Comparison of ENCODE assay signal across 11 mouse cellular contexts in genomic region chr4:126750863-126751555, GRCm38 (mm10). TPM values are rescaled to one million over a fixed set of nuclear protein-coding genes. Genes with fewer than 3 reads are reported as not detected.
A peak's percentile ranks its signal among the peaks of the same experiment; 100 is the strongest.
DNase-seq lines count a peak whose midpoint lies in the region; ATAC-seq and TF ChIP-seq lines count a peak whose summit lies in the region.
"Had no signal": no experiment of that assay in that cellular context is flagged by ENCODE, and none has a peak within 500 bp of the region (broad histone marks: within the 10 kb centered on the region; RNA-seq: fewer than 3 reads in every experiment).

No protein-coding gene starts in this region.

- no peak overlapping the region for H3K4me3 ChIP-seq in lung, embryonic 15.5 days
- H3K4me3 ChIP-seq in forebrain, embryonic 10.5 days = peak overlapping the region; percentile 93
- H3K4me3 ChIP-seq in hindbrain, postnatal 0 days (ENCODE audit: low read length) = peak overlapping the region; percentile 92
- H3K4me3 ChIP-seq in neural tube, embryonic 14.5 days (ENCODE audit: low read depth, low read length) = no peak overlapping the region

- peaks cover 28% of the 10 kb centered on the region for H3K36me3 ChIP-seq in lung, embryonic 15.5 days
- peaks cover 48% of the 10 kb centered on the region for H3K36me3 ChIP-seq in forebrain, embryonic 10.5 days (replicated peaks)
- H3K36me3 ChIP-seq in hindbrain, postnatal 0 days (ENCODE audit: insufficient read depth, low read length) = peaks cover 14% of the 10 kb centered on the region; the same call in 1 of the 2 replicates
- peaks cover 21% of the 10 kb centered on the region for H3K36me3 ChIP-seq in neural tube, embryonic 14.5 days (ENCODE audit: control insufficient read depth, insufficient read depth, low read length)

- H3K9me3 ChIP-seq in lung, embryonic 15.5 days = no peaks in the 10 kb centered on the region
- H3K9me3 ChIP-seq in forebrain, embryonic 10.5 days = no peaks in the 10 kb centered on the region
- H3K9me3 ChIP-seq in hindbrain, postnatal 0 days (ENCODE audit: low read length) = no peaks in the 10 kb centered on the region
- no peaks in the 10 kb centered on the region for H3K9me3 ChIP-seq in neural tube, embryonic 14.5 days (ENCODE audit: control insufficient read depth, low read length)
- H3K9me3 ChIP-seq: heart, embryonic 15.5 days had no signal

- H3K4me1 ChIP-seq in lung, embryonic 15.5 days = peaks cover 46% of the 10 kb centered on the region
- peaks cover 62% of the 10 kb centered on the region for H3K4me1 ChIP-seq in forebrain, embryonic 10.5 days
- H3K4me1 ChIP-seq in hindbrain, postnatal 0 days (ENCODE audit: insufficient read depth, low read length) = peaks cover 32% of the 10 kb centered on the region
- peaks cover 42% of the 10 kb centered on the region for H3K4me1 ChIP-seq in neural tube, embryonic 14.5 days (ENCODE audit: control insufficient read depth, insufficient read depth, low read length)

- ATAC-seq in lung, embryonic 15.5 days (ENCODE audit: borderline replicate concordance, extremely low read depth, low FRiP score, low TSS enrichment) = no peak
- no peak for ATAC-seq in hindbrain, postnatal 0 days
- no peak for ATAC-seq in neural tube, embryonic 14.5 days (ENCODE audit: low read depth)
- ATAC-seq: liver, postnatal 0 days; Patski had no signal

- H3K27me3 ChIP-seq in lung, embryonic 15.5 days = no peaks in the 10 kb centered on the region
- 0 out of 2 replicates have a peak, but pooled peaks cover 4% of the 10 kb centered on the region for H3K27me3 ChIP-seq in forebrain, embryonic 10.5 days (ENCODE audit: poor library complexity, severe bottlenecking)
- no peaks in the 10 kb centered on the region for H3K27me3 ChIP-seq in hindbrain, postnatal 0 days (ENCODE audit: insufficient read depth, low read length)
- H3K27me3 ChIP-seq in neural tube, embryonic 14.5 days (ENCODE audit: control insufficient read depth, insufficient read depth, low read length) = no peaks in the 10 kb centered on the region
- H3K27me3 ChIP-seq: heart, embryonic 15.5 days; Patski had no signal

- no peak for TF ChIP-seq CTCF in hindbrain, postnatal 0 days (IDR thresholded peaks at IDR 0.05; ENCODE audit: low read depth)

- DNase-seq in lung, postnatal 25 days (ENCODE audit: low spot score) = no peak
- DNase-seq in forebrain, embryonic 10.5 days (ENCODE audit: extremely low spot score, low spot score) = no peak
- DNase-seq in hindbrain, postnatal 0 days (ENCODE audit: low spot score) = no peak
- DNase-seq in Muller cell, postnatal 12 days (ENCODE audit: inconsistent ontology term) = no peak
- DNase-seq in right cerebral cortex, postnatal 25 days = no peak
- DNase-seq: liver, postnatal 0 days had no signal

- H3K27ac ChIP-seq in lung, embryonic 15.5 days = no peak overlapping the region
- H3K27ac ChIP-seq in forebrain, embryonic 10.5 days = no peak overlapping the region
- H3K27ac ChIP-seq in hindbrain, postnatal 0 days = no peak overlapping the region
- no peak overlapping the region; the same call in 1 of the 2 replicates for H3K27ac ChIP-seq in neural tube, embryonic 14.5 days (ENCODE audit: low read depth, low read length)
- H3K27ac ChIP-seq: heart, embryonic 15.5 days had no signal

- peak overlapping the region; percentile 96; the same call in 1 of the 2 replicates for H3K4me2 ChIP-seq in lung, embryonic 15.5 days
- H3K4me2 ChIP-seq in hindbrain, postnatal 0 days (ENCODE audit: low read depth, low read length) = peak overlapping the region; percentile 75
- peak overlapping the region; percentile 97 for H3K4me2 ChIP-seq in neural tube, embryonic 14.5 days (ENCODE audit: low read depth, low read length)

- 66% methylated on average over 8 of the region's 8 CpGs for WGBS in lung, embryonic 15.5 days
- WGBS in forebrain, embryonic 10.5 days = 82% methylated on average over 8 of the region's 8 CpGs
- 60% methylated on average over 8 of the region's 8 CpGs for WGBS in hindbrain, postnatal 0 days
- 76% methylated on average over 8 of the region's 8 CpGs for WGBS in neural tube, embryonic 14.5 days

- no peak overlapping the region for H3K9ac ChIP-seq in lung, embryonic 15.5 days
- peak overlapping the region; percentile 91; the same call in 1 of the 2 replicates for H3K9ac ChIP-seq in hindbrain, postnatal 0 days (replicated peaks; ENCODE audit: low read length)
- H3K9ac ChIP-seq in neural tube, embryonic 14.5 days (replicated peaks; ENCODE audit: low read depth, low read length) = peak overlapping the region; percentile 7; the same call in 1 of the 2 replicates
- H3K9ac ChIP-seq: heart, embryonic 15.5 days; liver, postnatal 0 days had no signal

RNA-seq across cellular contexts. Expression of gene Ncdn, which starts 2.2 kb away (rescaled TPM):
- polyA plus RNA-seq in lung, embryonic 15.5 days (2015; fragmentation: Nextera tagmentation; extraction: Ambion mirVana) = 26.0 and 28.2 TPM in 2 replicates
- polyA plus RNA-seq in forebrain, embryonic 10.5 days (2016; fragmentation: Nextera tagmentation; extraction: Ambion mirVana) = 36.6 and 36.9 TPM in 2 replicates
- 380 and 389 TPM in 2 replicates for total RNA-seq in hindbrain, postnatal 0 days (2014; rRNA removed)
- 149 and 158 TPM in 2 replicates for polyA plus RNA-seq in hindbrain, postnatal 0 days (2015; fragmentation: Nextera tagmentation; extraction: Ambion mirVana)
- 110 and 111 TPM in 2 replicates for polyA plus RNA-seq in neural tube, embryonic 14.5 days (2014; fragmentation: Nextera tagmentation; extraction: Ambion mirVana)

RNA-seq across cellular contexts. Expression of gene AU040320, which starts 2.3 kb away (rescaled TPM):
- polyA plus RNA-seq in lung, embryonic 15.5 days (2015; fragmentation: Nextera tagmentation; extraction: Ambion mirVana) = 22.0 and 22.3 TPM in 2 replicates
- 20.9 and 23.7 TPM in 2 replicates for polyA plus RNA-seq in forebrain, embryonic 10.5 days (2016; fragmentation: Nextera tagmentation; extraction: Ambion mirVana)
- 43.9 and 45.4 TPM in 2 replicates for total RNA-seq in hindbrain, postnatal 0 days (2014; rRNA removed)
- polyA plus RNA-seq in hindbrain, postnatal 0 days (2015; fragmentation: Nextera tagmentation; extraction: Ambion mirVana) = 30.5 and 33.6 TPM in 2 replicates
- polyA plus RNA-seq in neural tube, embryonic 14.5 days (2014; fragmentation: Nextera tagmentation; extraction: Ambion mirVana) = 43.2 and 47.2 TPM in 2 replicates

RNA-seq across cellular contexts. Expression of gene Tfap2e, which starts 15.0 kb away (rescaled TPM):
- 0.08 and 0.09 TPM in 2 replicates for polyA plus RNA-seq in lung, embryonic 15.5 days (2015; fragmentation: Nextera tagmentation; extraction: Ambion mirVana)
- 0.06 TPM in 1 of 2 replicates, not detected in the other for polyA plus RNA-seq in forebrain, embryonic 10.5 days (2016; fragmentation: Nextera tagmentation; extraction: Ambion mirVana)
- not detected in 2 replicates for total RNA-seq in hindbrain, postnatal 0 days (2014; rRNA removed)
- polyA plus RNA-seq in hindbrain, postnatal 0 days (2015; fragmentation: Nextera tagmentation; extraction: Ambion mirVana) = 0.15 and 0.16 TPM in 2 replicates
- not detected in 2 replicates for polyA plus RNA-seq in neural tube, embryonic 14.5 days (2014; fragmentation: Nextera tagmentation; extraction: Ambion mirVana)
- total RNA-seq: layer of hippocampus, postnatal 25 days had no signal
- polyA plus RNA-seq: heart, embryonic 15.5 days; liver, postnatal 0 days; Patski had no signal

Comparison
In these comparisons a context has a peak if more than half of its experiments do, and no peak if none do; other contexts are left out.
1. H3K4me3 ChIP-seq: peak in forebrain, embryonic 10.5 days (single experiment) and hindbrain, postnatal 0 days (single experiment); none in lung, embryonic 15.5 days (single experiment) and neural tube, embryonic 14.5 days (single experiment).
2. Peak in every context shown above with its lines, with median percentiles within 50 percentile points of each other: H3K4me2 ChIP-seq.